ENCODE assay signal across 8 mouse cellular contexts in the genomic region with DNA sequence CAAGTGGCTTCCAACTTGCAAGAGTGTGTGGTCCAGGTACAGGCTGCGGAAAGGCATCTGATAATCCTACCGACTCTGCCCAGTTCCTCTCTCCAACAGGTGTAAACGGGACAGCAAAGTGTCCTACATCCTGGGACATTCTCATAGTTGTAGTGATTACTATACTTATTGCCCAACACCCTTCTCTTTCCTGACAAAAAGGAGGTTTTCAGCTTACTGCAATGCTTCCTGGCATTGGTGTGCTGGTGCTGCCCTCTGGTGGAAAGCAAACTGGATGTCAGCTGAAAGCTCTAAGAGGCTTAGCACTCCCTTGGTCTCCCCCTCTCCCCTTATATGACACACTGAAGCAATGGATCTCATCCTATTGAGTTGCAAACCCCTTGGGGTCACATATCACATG. TPM values are rescaled to one million over a fixed set of nuclear protein-coding genes. Genes with fewer than 3 reads are reported as not detected.
A peak's percentile ranks its signal among the peaks of the same experiment; 100 is the strongest.
DNase-seq lines count a peak whose midpoint lies in the region; ATAC-seq and TF ChIP-seq lines count a peak whose summit lies in the region.

No protein-coding gene starts in this region.

- H3K4me2 ChIP-seq in forebrain, embryonic 13.5 days: no peak overlapping the region
- no peak overlapping the region for H3K4me2 ChIP-seq in intestine, embryonic 15.5 days (replicated peaks)

- 38% methylated on average over 3 of the region's 3 CpGs for WGBS in bone marrow, adult 2 months
- 84% methylated on average over 3 of the region's 3 CpGs for WGBS in forebrain, embryonic 13.5 days
- WGBS in intestine, embryonic 15.5 days: 82% methylated on average over 3 of the region's 3 CpGs
- 89% methylated on average over 3 of the region's 3 CpGs for whole genome bisulfite sequencing in midbrain, embryonic 10.5 days

- intact Hi-C loops in gastrocnemius, postnatal 36 days (cut with DNase I): loop anchor here (5.0 kb wide), 1 partner anchor 129 kb away; the partner anchor contains the start of gene Map3k15
- intact Hi-C loops in left cerebral cortex, postnatal 25 days (cut with DNase I): loop anchor here (1.0 to 10.0 kb wide), 4 partner anchors 129 to 582 kb away; partner anchors contain the start of gene Map3k15

- ATAC-seq in forebrain, embryonic 13.5 days: peak; percentile 70
- peak; percentile 51; the same call in 1 of the 2 replicates for ATAC-seq in intestine, embryonic 15.5 days

- H3K27me3 ChIP-seq in forebrain, embryonic 13.5 days: no peaks in the 10 kb centered on the region
- no peaks in the 10 kb centered on the region for H3K27me3 ChIP-seq in intestine, embryonic 15.5 days (replicated peaks)
- peaks cover 87% of the 10 kb centered on the region for H3K27me3 ChIP-seq in midbrain, embryonic 10.5 days (ENCODE audit: low read depth, poor library complexity, severe bottlenecking)

- H3K36me3 ChIP-seq in forebrain, embryonic 13.5 days (ENCODE audit: poor library complexity, severe bottlenecking): peaks cover 19% of the 10 kb centered on the region; the same call in 1 of the 2 replicates
- H3K36me3 ChIP-seq in intestine, embryonic 15.5 days: no peaks in the 10 kb centered on the region
- peaks cover 33% of the 10 kb centered on the region for H3K36me3 ChIP-seq in midbrain, embryonic 10.5 days

- H3K27ac ChIP-seq in bone marrow, adult 2 months (ENCODE audit: control insufficient read depth, insufficient read depth, low read depth, low read length, poor library complexity): peak overlapping the region; percentile 68
- no peak overlapping the region for H3K27ac ChIP-seq in forebrain, embryonic 13.5 days
- H3K27ac ChIP-seq in intestine, embryonic 15.5 days: no peak overlapping the region
- H3K27ac ChIP-seq in midbrain, embryonic 10.5 days (replicated peaks): no peak overlapping the region

- peak; percentile 31 for DNase-seq in gastrocnemius, postnatal 10 days
- DNase-seq in gastrocnemius, postnatal 36 days: no peak
- DNase-seq in left cerebral cortex, postnatal 25 days (ENCODE audit: low spot score in 2 of 2): peak; percentile 47 to 62
- DNase-seq in midbrain, embryonic 10.5 days (ENCODE audit: low spot score): peak; percentile 52
- peak; percentile 71 for DNase-seq in right cerebral cortex, postnatal 4 days

- H3K4me1 ChIP-seq in bone marrow, adult 2 months (ENCODE audit: control insufficient read depth, insufficient read depth, low read length): no peaks in the 10 kb centered on the region; the same call in 1 of the 2 replicates
- H3K4me1 ChIP-seq in forebrain, embryonic 13.5 days: no peaks in the 10 kb centered on the region
- H3K4me1 ChIP-seq in intestine, embryonic 15.5 days (replicated peaks): no peaks in the 10 kb centered on the region
- no peaks in the 10 kb centered on the region for H3K4me1 ChIP-seq in midbrain, embryonic 10.5 days

- TF ChIP-seq CTCF in bone marrow, adult 2 months (IDR thresholded peaks at IDR 0.05; ENCODE audit: control insufficient read depth, insufficient read depth, low read length): peak; percentile 78

- no peak overlapping the region for H3K9ac ChIP-seq in forebrain, embryonic 13.5 days
- no peak overlapping the region for H3K9ac ChIP-seq in intestine, embryonic 15.5 days

- TF ChIP-seq POLR2A in bone marrow, adult 2 months (IDR thresholded peaks at IDR 0.05; ENCODE audit: borderline replicate concordance, control insufficient read depth, low read depth, low read length): no peak

- no peak overlapping the region for H3K4me3 ChIP-seq in bone marrow, adult 2 months (replicated peaks; ENCODE audit: control insufficient read depth, low read depth, low read length)
- H3K4me3 ChIP-seq in forebrain, embryonic 13.5 days: no peak overlapping the region
- H3K4me3 ChIP-seq in intestine, embryonic 15.5 days (replicated peaks): no peak overlapping the region
- H3K4me3 ChIP-seq in midbrain, embryonic 10.5 days: no peak overlapping the region

- H3K9me3 ChIP-seq in forebrain, embryonic 13.5 days (replicated peaks): no peaks in the 10 kb centered on the region
- H3K9me3 ChIP-seq in intestine, embryonic 15.5 days: no peaks in the 10 kb centered on the region
- H3K9me3 ChIP-seq in midbrain, embryonic 10.5 days (replicated peaks): no peaks in the 10 kb centered on the region

RNA-seq across cellular contexts. Expression of gene Pdha1, which starts 21.6 kb away (rescaled TPM):
- total RNA-seq in gastrocnemius, postnatal 10 days (2021): 100 to 1,000 TPM; 310 to 381 TPM
- 100 to 1,000 TPM; 581 to 648 TPM for total RNA-seq in gastrocnemius, postnatal 36 days (2021)
- 21.7 and 40.3 TPM in 2 replicates for polyA plus RNA-seq in bone marrow, adult 2 months (2011; ENCODE audit: insufficient read depth, insufficient read length, low replicate concordance, missing spikeins)
- polyA plus RNA-seq in forebrain, embryonic 13.5 days (2015; fragmentation: Nextera tagmentation; extraction: Ambion mirVana): 87.4 and 96.7 TPM in 2 replicates
- 141 and 145 TPM in 2 replicates for polyA plus RNA-seq in intestine, embryonic 15.5 days (2015; fragmentation: Nextera tagmentation; extraction: Ambion mirVana)
- total RNA-seq in left cerebral cortex, postnatal 25 days (2021): 100 to 1,000 TPM; 226 to 243 TPM
- 136 and 139 TPM in 2 replicates for polyA plus RNA-seq in midbrain, embryonic 10.5 days (2016; fragmentation: Nextera tagmentation; extraction: Ambion mirVana)

Comparison
In these comparisons a context has a peak if more than half of its experiments do, and no peak if none do; other contexts are left out.
1. DNase-seq: peak in gastrocnemius, postnatal 10 days (single experiment), left cerebral cortex, postnatal 25 days (2 of 2), midbrain, embryonic 10.5 days (single experiment) and right cerebral cortex, postnatal 4 days (single experiment); none in gastrocnemius, postnatal 36 days (0 of 2).